Mouse (Mus musculus): Measurements from ENCODE around the gene Ankdd1a. TPM values are rescaled to one million over a fixed set of nuclear protein-coding genes. Genes with fewer than 3 reads are reported as not detected.

Ankdd1a gene
- 0.41 TPM in 1 of 2 replicates, not detected in the other for total RNA-seq (2021)
- long read RNA-seq, experiment 1: 0 reads
- long read RNA-seq, experiment 2: 0 reads

DNA sequence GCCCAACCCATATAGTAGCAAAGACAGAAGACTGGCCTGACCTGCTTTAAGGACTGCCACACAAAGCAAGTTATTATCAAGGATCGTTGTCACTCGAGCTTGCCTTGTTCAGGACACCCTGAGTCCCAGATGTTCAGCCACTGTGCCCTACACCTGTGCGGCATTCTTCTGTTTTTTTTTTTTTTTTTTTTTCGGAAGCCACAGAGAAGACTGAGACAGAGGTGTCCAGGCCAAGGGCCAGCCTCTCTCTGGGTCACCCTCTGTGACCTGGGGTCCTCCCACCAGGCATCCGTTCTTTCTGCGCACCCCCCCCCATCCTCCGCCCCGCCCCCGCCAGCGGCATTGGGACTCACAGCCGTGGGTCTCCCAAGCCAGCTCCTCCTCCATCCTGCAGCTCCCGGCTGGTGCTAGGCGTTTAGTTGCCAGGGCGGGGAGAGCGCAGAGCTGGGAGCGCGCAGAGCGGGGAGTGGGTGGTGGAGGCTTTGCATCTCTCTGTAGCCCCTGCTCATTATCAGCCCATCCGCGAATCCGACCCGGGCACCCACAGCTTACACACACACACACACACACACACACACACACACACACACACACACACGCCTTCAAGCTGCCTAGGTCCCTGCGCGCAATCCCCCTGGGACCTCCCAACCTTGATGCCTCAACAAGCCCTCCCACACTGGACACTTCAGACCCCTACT, at the start of gene Ankdd1a:
Gene Ankdd1a (minus strand): TSS at position 387 of the 698 bp plus-strand sequence.
- peak; percentile 42 for DNase-seq

DNA sequence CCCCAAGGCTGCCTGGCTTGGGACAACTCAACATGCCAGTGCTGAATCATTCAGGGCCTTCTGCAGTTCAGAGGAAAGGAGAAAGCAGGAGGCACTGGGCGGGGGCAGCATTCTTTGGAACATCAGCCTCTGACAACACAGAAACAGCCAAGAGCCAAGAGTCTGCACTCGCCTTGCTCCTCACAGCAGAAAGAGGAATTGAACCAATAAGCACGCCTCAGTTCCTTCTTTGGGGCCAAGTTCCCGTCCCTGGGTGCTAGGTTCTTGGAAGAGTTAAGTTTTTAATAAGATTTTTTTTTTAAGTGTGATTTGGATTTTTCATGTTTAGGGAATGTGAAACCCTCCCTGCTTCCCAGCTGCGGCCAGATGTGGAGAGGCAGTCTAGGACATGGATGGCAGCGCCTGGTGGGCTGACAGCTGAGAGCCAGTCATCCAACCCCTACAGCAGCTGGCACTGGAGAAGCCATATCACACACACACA, 49.5 kb upstream of the Ankdd1a start:
- peak; percentile 75 for DNase-seq

DNA sequence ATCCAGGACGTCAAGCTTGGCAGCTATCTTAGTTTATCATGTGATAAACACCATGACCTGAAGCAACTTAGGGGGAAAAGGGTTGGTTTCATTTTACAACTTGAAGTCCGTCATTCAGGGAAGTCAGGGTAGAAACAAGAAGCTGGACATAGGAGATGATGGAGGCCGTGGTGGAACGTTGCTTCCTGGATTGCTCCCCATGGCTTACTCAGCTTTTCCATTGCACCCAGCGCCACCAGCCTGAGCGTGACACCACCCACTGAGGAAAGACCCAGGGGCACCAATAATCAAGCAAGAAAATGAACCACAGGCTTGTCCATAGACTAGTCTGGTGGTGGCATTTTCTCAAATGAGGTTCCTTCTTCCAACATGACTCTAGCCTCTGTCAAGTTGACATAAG, 48.8 kb upstream of the Ankdd1a start:
- DNase-seq: no peak

DNA sequence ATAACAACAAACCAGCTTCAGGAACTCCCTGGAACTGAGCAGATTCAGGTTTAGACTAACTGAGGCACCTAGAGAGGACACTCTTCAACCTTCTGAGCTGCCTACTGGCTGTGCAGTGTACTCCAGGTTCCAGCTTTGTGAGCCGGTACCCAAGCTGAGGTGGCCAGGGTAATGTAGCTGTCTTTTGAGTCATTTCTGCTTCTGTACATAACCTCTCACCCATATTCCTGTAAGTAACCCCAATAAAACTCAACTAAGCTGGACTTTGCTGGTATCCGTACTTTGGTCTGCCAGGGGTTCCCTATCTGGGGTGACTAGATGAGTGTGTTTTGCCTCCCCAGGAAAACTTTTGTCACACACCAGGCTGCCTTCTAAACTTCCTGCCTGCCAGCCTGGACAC, 44.7 kb upstream of the Ankdd1a start:
- no peak for DNase-seq

DNA sequence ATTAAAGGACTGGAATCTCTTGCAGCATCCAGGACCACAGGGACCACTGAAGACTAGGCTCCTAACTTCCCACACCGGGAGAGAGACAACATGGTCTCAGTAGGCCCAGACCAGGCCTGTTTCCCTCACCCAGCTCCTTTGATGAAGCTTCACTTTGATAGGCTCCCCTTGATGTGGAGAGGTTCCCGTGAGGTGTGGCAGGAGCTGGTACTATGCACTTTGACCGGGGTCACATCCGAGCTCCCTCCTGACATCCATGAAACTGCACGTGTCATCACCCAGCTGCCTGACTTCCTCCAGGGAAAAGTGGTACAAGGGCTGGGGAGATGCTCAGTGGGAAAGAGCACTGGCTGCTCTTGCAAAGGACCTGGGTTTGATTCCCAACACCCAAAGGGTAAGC, 43.1 kb upstream of the Ankdd1a start:
- no peak for DNase-seq

DNA sequence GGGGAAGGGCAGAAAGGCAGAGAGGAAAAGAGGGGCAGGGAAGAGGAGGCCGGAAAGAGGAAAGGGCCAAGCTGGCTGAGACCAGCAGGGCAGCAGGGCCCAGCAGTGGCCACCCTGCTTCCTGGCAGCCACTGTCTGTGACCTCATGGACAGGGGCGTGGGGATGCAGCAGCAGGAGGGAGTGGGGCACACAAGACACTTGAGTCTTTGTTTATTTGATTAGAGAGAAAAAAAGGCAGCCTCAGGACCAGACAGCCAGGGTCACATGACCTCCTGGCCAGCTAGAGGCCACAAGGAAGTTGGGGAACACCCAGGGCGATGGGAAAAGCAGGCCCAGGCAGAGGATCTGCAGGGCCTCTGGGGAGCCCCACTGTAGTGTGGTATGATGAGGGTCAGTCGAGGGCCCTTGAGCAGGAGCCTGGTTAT, 42.1 kb upstream of the Ankdd1a start:
- DNase-seq: peak; percentile 60

DNA sequence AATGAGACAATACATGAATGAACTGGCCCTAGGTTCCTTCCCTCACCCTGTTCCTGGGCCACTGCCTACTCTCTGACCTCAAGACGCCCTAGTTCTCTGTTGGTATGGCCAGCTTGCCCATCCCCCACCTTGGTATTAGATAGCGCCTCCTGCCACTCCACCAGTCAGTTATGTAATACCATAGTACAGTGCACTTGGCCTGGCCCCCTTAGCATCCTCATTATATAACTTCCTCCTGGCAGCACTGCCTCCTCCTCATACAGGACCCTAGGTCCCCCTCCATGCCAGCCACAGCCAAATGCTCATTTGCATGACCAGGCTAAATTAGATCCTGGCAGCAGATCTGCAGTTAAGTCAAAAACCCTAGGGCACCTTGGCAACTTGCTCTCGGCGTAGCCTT, 41.0 kb upstream of the Ankdd1a start:
- peak; percentile 62 for DNase-seq

DNA sequence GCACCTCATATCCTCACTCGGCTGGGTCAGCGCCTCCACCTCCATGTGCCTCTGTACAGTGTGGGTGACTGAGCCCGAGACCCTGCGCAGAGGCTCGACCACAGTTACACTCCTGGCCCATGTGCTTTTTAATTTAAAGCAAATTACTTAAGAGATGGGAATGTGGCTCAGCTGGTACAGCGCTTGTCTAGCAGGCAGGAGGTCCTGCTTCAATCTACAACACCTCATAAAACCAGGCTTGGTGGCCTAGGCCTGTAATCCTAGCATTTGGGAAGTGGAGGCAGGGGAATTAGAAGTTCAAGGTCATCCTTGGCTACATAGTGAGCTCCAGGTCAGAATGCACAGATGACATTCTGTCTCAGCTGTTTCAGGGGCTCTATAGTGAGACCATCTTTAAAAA, 38.8 kb upstream of the Ankdd1a start:
- no peak for DNase-seq

DNA sequence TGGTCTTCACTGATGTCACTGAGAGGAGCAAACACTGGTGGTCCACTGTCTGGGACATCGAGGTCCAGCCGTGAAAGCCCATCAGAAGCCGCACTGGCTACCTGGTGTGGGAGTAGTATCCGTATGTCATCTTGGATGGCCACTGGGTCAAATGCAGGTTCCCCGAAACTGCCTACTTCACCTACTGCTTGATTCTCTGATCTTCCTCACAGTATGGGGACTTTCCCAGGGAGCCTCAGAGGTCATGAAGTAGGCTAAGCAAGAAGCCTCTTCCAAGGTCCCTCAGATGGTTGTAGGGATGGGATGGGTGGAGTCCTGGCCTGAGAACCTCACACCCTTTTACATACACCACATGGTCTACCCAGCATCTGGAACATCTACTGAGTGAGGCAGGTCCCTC, 37.0 kb upstream of the Ankdd1a start:
- DNase-seq: no peak

DNA sequence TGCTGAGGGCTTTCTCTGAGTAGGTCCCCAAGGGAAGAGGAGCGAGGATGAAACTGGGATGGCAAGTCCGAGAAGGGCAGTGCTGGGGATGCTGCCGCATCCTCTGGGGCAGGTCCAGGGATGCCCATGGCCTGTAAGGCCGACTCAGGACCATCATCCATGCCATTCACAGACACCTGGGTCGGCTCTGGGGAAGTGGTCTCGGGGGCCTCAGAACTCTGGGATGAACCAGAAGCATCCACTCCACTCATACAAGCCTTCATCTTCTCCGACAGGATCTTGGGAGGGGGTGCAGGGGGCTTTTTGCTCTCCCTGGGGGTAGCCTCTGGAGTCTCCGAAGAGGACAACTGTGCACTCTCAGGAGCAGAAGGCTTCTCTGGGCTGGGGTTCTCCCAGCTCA, 36.4 kb upstream of the Ankdd1a start:
- DNase-seq: no peak

DNA sequence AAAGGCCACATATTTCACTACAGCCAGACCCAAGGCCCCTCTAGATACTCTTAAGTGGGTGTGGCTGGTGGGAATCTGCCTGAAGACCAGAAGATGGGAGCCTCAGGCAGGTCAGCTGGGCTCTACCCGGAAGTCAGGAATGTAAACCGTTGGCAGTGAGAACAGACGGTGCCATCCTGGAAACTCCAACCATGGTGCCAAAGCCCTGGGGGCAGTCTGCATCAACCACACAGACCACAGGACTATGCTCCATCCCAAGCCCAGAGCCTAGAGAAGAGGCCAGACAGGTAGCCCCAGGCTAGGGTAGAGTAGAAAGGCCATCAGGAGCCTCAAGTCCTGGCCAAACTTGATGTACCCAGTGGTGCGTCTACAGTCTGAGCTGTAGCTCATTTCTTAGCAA, 35.6 kb upstream of the Ankdd1a start:
- no peak for DNase-seq

DNA sequence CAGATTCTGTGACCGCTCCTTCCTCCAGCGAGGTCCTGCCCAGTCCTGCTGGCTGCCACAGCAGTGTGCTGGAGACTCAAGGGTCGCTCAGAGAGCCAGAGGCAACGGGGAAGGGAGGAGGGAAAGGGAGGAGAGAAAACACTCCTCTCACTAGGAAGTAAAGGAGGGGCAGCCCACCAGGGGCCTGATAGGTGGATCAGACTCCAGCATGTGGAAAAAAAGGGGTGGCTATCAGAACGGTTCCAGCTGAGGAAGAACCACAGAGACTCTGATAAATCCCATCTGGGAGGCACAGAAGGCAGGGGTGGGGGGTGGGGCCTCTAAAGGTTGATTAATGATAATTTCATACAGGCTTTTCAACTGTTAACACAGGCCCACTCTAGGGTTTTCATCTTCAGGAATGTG, 35.0 kb upstream of the Ankdd1a start:
- DNase-seq: peak; percentile 11

DNA sequence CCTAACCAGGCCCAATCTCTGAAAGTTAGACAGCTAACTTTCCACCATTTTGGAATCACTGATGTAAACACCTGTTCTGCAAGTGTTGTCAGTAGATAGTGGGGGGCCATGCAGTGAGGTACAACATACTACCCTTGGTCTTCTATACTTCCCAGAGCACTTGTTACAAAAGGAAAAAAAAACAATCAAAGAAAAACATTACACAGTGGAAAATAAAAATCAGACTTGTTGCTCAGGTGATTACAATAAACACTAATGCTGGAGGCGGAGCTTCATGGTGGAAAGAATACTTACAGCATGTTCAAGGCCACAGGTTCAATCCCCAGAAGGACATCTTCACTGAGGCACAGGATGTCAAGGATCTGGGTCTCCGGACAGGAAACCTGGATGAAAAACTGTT, 32.7 kb upstream of the Ankdd1a start:
- DNase-seq: no peak

DNA sequence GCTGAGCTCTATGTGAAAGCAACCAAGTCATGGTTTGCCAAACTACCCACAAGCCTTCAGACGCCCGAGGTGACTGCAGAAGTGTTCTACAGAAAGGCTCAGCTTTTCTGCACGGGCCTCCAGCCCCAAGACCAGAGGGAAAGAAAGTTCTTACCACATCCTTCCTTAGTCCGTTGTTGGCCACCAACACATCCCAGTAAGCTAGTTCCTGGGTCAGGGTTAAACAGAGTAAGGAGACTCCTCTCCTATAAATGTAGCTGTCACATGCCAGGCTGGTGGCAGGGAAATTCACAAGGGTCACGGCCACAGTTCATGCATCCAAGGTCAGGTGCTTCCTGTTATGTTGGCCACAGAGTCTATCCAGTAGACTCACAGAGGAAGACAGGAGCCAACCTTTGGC, 32.1 kb upstream of the Ankdd1a start:
- DNase-seq: peak; percentile 66

DNA sequence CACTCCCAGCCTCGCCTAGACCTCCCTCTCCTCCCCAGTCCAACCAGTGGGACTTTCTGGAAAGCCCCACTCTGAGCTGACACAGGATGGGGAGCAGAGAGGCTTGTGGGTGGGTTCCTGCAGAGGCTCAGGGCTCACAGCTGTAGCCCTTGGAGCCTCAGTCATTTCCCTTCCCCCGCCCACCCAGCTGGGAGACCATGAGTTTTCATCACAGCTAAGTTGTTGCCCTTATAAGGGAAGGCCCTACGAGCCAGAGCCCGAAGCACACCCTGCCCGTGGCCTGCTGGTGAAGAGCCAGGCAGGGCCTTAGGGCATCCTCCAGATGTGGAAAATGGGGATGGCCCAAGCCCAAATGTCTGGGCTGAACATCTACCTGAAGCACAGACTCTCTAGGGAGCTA, 31.0 kb upstream of the Ankdd1a start:
- DNase-seq: peak; percentile 80

DNA sequence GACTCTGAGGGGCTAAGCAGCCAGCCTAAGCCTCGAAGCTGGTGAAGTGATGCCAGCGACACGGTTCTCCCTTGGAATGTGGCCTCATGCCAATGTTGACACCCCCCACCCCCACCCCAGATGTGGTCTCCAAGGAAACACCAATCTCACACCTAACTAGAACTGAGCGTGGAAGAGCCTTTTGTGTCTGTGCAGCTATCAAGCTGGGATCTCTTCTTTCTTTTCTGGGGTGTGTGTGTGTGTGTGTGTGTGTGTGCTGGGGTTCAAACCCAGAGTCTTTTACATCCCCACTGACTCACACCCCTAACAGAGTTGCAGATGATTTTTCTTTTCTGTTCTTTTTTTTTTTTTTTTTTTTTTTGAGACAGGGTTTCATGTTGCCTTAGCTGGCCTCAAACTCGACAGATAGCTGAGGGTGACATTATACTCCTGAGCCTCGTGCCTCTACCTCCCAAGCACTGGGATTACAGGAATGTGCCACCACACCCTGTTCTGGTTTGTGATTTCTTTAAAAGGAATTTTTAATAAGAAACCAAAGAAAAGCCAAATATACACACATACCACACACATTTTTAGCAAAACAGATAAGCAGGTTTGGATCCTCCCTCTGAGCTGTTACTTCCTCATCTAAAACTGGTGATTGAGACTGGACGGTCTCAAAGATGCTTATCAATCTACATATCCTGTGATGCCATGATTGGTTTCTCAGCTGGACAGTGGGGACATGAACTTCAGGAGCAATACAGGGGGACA, 30.3 kb upstream of the Ankdd1a start:
- no peak for DNase-seq

DNA sequence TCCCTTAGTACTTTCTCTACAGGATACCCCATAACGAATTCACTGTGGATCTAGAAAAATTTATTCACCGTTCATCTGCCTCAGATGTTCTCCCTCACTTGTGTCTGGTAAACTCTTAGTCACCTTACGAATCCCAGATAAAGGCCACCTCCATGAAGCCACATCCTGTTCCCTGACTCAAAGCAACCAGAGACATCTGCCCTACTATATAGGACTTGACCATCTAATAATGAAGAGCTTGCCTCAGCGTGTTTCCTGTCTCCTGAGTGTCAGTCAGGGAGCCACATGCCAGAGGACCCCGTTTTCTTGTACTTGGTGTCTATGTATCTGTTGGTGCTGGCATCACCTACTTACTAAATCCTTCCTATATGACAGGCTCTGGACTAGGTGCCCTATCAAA, 29.6 kb upstream of the Ankdd1a start:
- DNase-seq: no peak

DNA sequence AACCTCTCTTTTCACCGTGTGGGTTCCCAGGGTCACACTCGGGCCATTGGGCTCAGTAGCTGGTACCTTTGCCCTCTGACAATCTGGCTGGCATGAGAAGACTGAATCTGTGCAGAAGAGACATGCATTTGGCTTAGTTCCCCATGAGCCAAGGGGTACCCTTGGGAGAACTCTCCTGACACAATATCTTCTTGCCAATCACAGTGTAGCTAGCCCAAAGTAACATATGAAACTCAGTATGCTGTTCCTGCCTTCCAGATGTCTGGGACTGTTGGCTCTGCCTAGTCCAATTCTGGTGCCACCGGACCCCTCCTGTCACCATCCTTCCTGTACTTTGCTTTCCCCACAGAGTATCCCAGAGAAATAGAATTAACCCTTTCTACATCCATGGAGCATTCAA, 29.1 kb upstream of the Ankdd1a start:
- DNase-seq: peak; percentile 40

DNA sequence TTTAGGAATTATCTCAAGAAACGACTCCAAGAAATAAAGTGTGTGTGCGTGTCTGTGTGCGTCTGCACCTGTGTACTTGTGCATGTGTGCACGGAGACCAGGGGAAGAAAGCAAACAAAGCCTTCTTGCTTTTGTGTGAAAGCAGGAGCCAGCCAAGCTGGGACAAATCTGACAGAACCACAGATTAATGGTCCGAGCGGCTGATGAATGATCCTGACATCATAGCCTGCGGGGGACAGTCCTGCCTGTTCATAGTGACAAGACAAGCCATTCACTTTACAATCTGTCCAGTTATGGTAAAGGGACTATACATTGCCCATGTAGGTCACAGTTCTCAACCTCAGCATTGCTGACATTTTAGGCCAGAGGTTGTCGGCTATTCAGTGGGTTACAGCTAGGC, 28.3 kb upstream of the Ankdd1a start:
- DNase-seq: peak; percentile 62

DNA sequence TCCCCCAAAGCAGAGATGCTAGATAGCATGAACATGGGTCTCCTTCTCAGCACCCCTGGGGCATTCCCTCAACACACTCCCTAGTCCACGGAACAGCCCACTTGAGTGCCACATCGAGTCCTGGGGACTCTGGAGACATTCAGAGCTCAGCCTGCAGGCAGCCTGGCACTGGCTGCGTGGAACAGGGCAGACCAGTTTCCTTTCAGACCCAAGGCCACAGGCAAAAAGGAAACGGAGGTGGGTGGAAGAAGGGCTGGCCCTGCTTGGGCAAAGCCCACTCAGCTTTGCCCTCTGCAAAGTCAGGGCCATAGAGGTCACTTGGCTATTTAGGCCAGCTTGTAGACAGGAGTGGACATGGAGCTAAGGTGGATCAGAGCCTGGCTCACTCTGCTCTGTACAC, 27.9 kb upstream of the Ankdd1a start:
- DNase-seq: peak; percentile 56

DNA sequence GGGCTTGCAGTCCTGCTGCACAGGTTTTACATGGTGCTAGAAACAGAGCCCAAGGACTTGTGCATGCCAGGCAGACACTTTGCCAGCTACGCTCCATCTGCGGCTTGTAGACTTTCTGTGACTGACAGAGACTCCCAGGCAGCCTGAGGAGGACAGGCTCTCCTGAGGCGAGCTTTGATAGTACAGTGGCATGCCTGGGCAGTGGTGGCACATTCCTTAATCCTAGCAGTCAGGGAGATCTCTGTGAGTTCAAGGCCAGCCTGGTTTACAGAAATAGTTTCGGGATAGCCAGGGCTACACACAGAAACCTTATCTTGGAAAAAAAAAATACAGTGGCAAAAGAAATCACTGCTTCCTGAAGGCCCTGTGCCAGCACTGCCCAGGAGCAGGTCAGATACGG, 27.1 kb upstream of the Ankdd1a start:
- DNase-seq: peak; percentile 66

DNA sequence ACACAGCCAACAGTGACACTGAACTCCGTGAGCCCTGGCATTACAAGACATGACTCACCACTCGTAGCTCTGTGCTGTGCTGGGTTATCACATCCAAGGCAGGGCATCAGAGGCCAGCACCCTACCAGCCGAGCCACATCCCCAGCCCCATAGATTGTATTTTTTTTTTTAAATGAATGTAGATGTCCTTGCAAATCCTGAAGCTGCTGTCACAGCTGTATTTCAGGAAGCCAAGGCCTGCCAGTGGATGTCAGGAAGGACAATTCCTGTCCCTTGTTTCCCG, 26.4 kb upstream of the Ankdd1a start:
- peak; percentile 83 for DNase-seq

DNA sequence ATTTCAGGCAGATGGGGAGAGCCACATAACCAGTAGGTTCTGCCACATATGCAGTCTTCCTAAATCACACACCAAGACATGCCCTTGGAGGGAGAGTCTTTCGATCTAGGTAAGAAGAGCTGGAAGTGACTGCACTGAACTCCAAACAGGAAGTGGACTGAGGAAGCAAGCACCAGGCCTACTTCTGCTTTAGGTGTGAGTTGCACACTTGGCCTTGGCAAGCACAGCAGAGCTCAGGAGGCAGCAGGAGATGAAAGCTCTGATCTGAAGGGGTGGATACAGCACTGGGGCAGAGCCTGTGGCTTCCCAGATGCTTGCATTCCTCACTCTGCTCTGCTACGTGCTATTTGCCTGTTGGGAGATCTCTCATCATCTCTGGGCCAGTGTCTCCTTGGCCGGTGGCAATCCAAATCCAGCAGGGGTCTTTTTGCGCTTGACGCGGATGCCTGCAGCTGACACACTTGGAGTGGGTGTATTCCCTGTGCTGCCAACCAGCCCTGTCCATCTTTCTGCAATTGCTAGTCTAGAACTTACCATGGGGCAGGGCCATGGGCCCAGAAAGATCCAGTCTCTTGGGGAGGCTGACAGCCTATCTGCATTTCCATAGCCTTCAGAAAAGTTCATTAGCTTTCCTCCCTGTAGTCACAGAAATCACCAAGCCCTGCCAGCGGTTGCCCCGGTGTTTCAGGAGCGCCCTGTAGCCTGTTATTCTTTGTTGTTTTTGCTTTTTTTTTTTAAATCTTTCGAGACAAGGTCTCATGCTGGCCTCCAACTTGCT, 25.8 kb upstream of the Ankdd1a start:
- DNase-seq: peak; percentile 50

All from adrenal gland, postnatal 14 days (tissue).